In genomic region chr10:120405322-120405721, GRCm38 (mm10) we compare ENCODE assay signal across 28 mouse cellular contexts.
DNase-seq lines count a peak whose midpoint lies in the region; ATAC-seq and TF ChIP-seq lines count a peak whose summit lies in the region.
"Had no signal": no experiment of that assay in that cellular context is flagged by ENCODE, and none has a peak within 500 bp of the region (broad histone marks: within the 10 kb centered on the region; RNA-seq: fewer than 3 reads in every experiment).

No protein-coding gene starts in this region.

- H3K4me1 ChIP-seq in intestine, embryonic 16.5 days (ENCODE audit: control insufficient read depth, insufficient read depth, low read length) = peaks cover 40% of the 10 kb centered on the region
- H3K4me1 ChIP-seq in intestine, embryonic 15.5 days (replicated peaks) = peaks cover 34% of the 10 kb centered on the region
- no peaks in the 10 kb centered on the region for H3K4me1 ChIP-seq in midbrain, postnatal 0 days (ENCODE audit: insufficient read depth, low read length)
- H3K4me1 ChIP-seq in midbrain, embryonic 10.5 days = peaks cover 46% of the 10 kb centered on the region

- H3K4me3 ChIP-seq in intestine, embryonic 16.5 days (ENCODE audit: low read length) = no peak overlapping the region
- no peak overlapping the region for H3K4me3 ChIP-seq in intestine, embryonic 15.5 days (replicated peaks)
- H3K4me3 ChIP-seq in midbrain, postnatal 0 days (ENCODE audit: low read depth, low read length) = no peak overlapping the region
- H3K4me3 ChIP-seq in midbrain, embryonic 10.5 days = no peak overlapping the region
- H3K4me3 ChIP-seq: erythroblast, embryonic 14.5 days; hindbrain, embryonic 12.5 days; liver, embryonic 15.5 days; lung, embryonic 15.5 days; megakaryocyte, embryonic 14.5 days; midbrain, embryonic 13.5 days; stomach, embryonic 15.5 days had no signal

- 85% methylated on average over 4 of the region's 4 CpGs for WGBS in intestine, embryonic 16.5 days
- 85% methylated on average over 4 of the region's 4 CpGs for WGBS in intestine, embryonic 15.5 days
- 91% methylated on average over 4 of the region's 4 CpGs for WGBS in midbrain, postnatal 0 days
- WGBS in midbrain, embryonic 10.5 days = 89% methylated on average over 4 of the region's 4 CpGs

- no peaks in the 10 kb centered on the region for H3K36me3 ChIP-seq in intestine, embryonic 16.5 days (ENCODE audit: control insufficient read depth, insufficient read depth, low read length)
- H3K36me3 ChIP-seq in intestine, embryonic 15.5 days = no peaks in the 10 kb centered on the region
- no peaks in the 10 kb centered on the region for H3K36me3 ChIP-seq in midbrain, postnatal 0 days (ENCODE audit: insufficient read depth, low read length)
- peaks cover 16% of the 10 kb centered on the region for H3K36me3 ChIP-seq in midbrain, embryonic 10.5 days
- H3K36me3 ChIP-seq: hindbrain, embryonic 12.5 days; liver, embryonic 15.5 days; lung, embryonic 15.5 days; midbrain, embryonic 13.5 days; stomach, embryonic 15.5 days had no signal

- no peak overlapping the region for H3K9ac ChIP-seq in intestine, embryonic 16.5 days (ENCODE audit: low read depth, low read length)
- H3K9ac ChIP-seq in intestine, embryonic 15.5 days = no peak overlapping the region
- H3K9ac ChIP-seq in midbrain, postnatal 0 days (replicated peaks; ENCODE audit: low read length, poor library complexity, severe bottlenecking) = no peak overlapping the region
- H3K9ac ChIP-seq: hindbrain, embryonic 12.5 days; liver, embryonic 15.5 days; lung, embryonic 15.5 days; midbrain, embryonic 13.5 days; stomach, embryonic 15.5 days had no signal

- no peak overlapping the region for H3K4me2 ChIP-seq in intestine, embryonic 16.5 days (ENCODE audit: low read depth, low read length)
- H3K4me2 ChIP-seq in intestine, embryonic 15.5 days (replicated peaks) = no peak overlapping the region
- H3K4me2 ChIP-seq in midbrain, postnatal 0 days (ENCODE audit: low read depth, low read length, poor library complexity, severe bottlenecking) = no peak overlapping the region
- H3K4me2 ChIP-seq: heart, embryonic 11.5 days; hindbrain, embryonic 12.5 days; liver, embryonic 15.5 days; lung, embryonic 15.5 days; midbrain, embryonic 13.5 days; stomach, embryonic 15.5 days had no signal

- peak overlapping the region; percentile 25; the same call in 1 of the 2 replicates for H3K27ac ChIP-seq in intestine, embryonic 16.5 days (ENCODE audit: low read length)
- no peak overlapping the region for H3K27ac ChIP-seq in intestine, embryonic 15.5 days
- H3K27ac ChIP-seq in midbrain, postnatal 0 days (ENCODE audit: low read depth, low read length) = no peak overlapping the region
- H3K27ac ChIP-seq in midbrain, embryonic 10.5 days (replicated peaks) = no peak overlapping the region
- H3K27ac ChIP-seq: hindbrain, embryonic 12.5 days; liver, embryonic 15.5 days; lung, embryonic 15.5 days; midbrain, embryonic 13.5 days; stomach, embryonic 15.5 days had no signal

- ATAC-seq in intestine, embryonic 16.5 days = no peak
- no peak for ATAC-seq in intestine, embryonic 15.5 days
- no peak for ATAC-seq in midbrain, postnatal 0 days (ENCODE audit: low FRiP score)
- ATAC-seq: midbrain, embryonic 13.5 days had no signal

- TF ChIP-seq CTCF in midbrain, postnatal 0 days (IDR thresholded peaks at IDR 0.05) = peak; percentile 27; the same call in 1 of the 2 replicates

- no peaks in the 10 kb centered on the region for H3K27me3 ChIP-seq in intestine, embryonic 16.5 days (replicated peaks; ENCODE audit: control insufficient read depth, insufficient read depth, low read length)
- no peaks in the 10 kb centered on the region for H3K27me3 ChIP-seq in intestine, embryonic 15.5 days (replicated peaks)
- H3K27me3 ChIP-seq in midbrain, postnatal 0 days (ENCODE audit: insufficient read depth, low read length) = no peaks in the 10 kb centered on the region
- no peaks in the 10 kb centered on the region for H3K27me3 ChIP-seq in midbrain, embryonic 10.5 days (ENCODE audit: low read depth, poor library complexity, severe bottlenecking)
- H3K27me3 ChIP-seq: hindbrain, embryonic 12.5 days; liver, embryonic 15.5 days; lung, embryonic 15.5 days; megakaryocyte, embryonic 14.5 days; midbrain, embryonic 13.5 days; stomach, embryonic 15.5 days had no signal

- H3K9me3 ChIP-seq in intestine, embryonic 16.5 days (ENCODE audit: control insufficient read depth, low read length) = no peaks in the 10 kb centered on the region
- H3K9me3 ChIP-seq in intestine, embryonic 15.5 days = no peaks in the 10 kb centered on the region
- no peaks in the 10 kb centered on the region for H3K9me3 ChIP-seq in midbrain, postnatal 0 days (ENCODE audit: low read length)
- no peaks in the 10 kb centered on the region for H3K9me3 ChIP-seq in midbrain, embryonic 10.5 days (replicated peaks)
- H3K9me3 ChIP-seq: hindbrain, embryonic 12.5 days; liver, embryonic 15.5 days; lung, embryonic 15.5 days; megakaryocyte, embryonic 14.5 days; midbrain, embryonic 13.5 days; stomach, embryonic 15.5 days had no signal

- no peak for DNase-seq in midbrain, postnatal 0 days (ENCODE audit: low spot score)
- DNase-seq in midbrain, embryonic 10.5 days (ENCODE audit: low spot score) = no peak
- peak; percentile 64 for DNase-seq in ZHBTc4 (ENCODE audit: low read depth, low spot score)
- no peak for DNase-seq in cerebellum, adult 9-11 months
- no peak for DNase-seq in spleen, postnatal 36 days (ENCODE audit: low spot score in 2 of 2)
- DNase-seq: adrenal gland, postnatal 25 days; cerebellum, adult 11-12 months; cerebellum, postnatal 10 days; gastrocnemius, postnatal 36 days; heart, adult 18-20 months; heart, postnatal 36 days; kidney, adult 2 months; kidney, postnatal 10 days; layer of hippocampus, adult 9-11 months; liver; lung, postnatal 4 days; right cerebral cortex, postnatal 14 days; thymus, postnatal 14 days had no signal
